Mouse (Mus musculus) cerebellum, adult 11 months (tissue): ENCODE data around the gene Pimreg.

ENCODE experiments used
- DNase-seq: peaks from one replicate; pipeline ENCODE4 v3.0.0; 2022

Gene Pimreg

GRCm38 (mm10) chr11:72032091-72032490, 9.7 kb upstream of the Pimreg start:
- DNase-seq = no peak

- DNase-seq = no peak
These were observed 9.2 kb upstream of the Pimreg start for GRCm38 (mm10) chr11:72032589-72032988.

GRCm38 (mm10) chr11:72037409-72037808, 4.4 kb upstream of the Pimreg start, which contains the start of gene Aipl1:
Gene Aipl1, minus strand, starts transcription at chr11:72037509.
- DNase-seq = no peak

GRCm38 (mm10) chr11:72037996-72038395, 3.8 kb upstream of the Pimreg start:
- DNase-seq = peak; percentile 60

GRCm38 (mm10) chr11:72039599-72040386, 2.0 kb upstream of the Pimreg start:
- no peak for DNase-seq

GRCm38 (mm10) chr11:72041290-72041767, 503 bp upstream of the Pimreg start:
- no peak for DNase-seq

- DNase-seq = no peak
These were observed 799 bp downstream of the Pimreg start for GRCm38 (mm10) chr11:72042631-72043030.

GRCm38 (mm10) chr11:72044231-72044630, 2.4 kb downstream of the Pimreg start:
- no peak for DNase-seq

- DNase-seq = no peak
These were observed 6.9 kb downstream of the Pimreg start for GRCm38 (mm10) chr11:72048730-72049129.

GRCm38 (mm10) chr11:72049171-72049759, 7.4 kb downstream of the Pimreg start:
- no peak for DNase-seq

- DNase-seq = no peak
These were observed 8.5 kb downstream of the Pimreg start for GRCm38 (mm10) chr11:72050168-72050894.

GRCm38 (mm10) chr11:72050895-72051858, 9.3 kb downstream of the Pimreg start:
- no peak for DNase-seq

GRCm38 (mm10) chr11:72052221-72052620, 10.4 kb downstream of the Pimreg start:
- DNase-seq = no peak

GRCm38 (mm10) chr11:72052636-72053035, 10.8 kb downstream of the Pimreg start:
- peak; percentile 78 for DNase-seq

GRCm38 (mm10) chr11:72055176-72055575, 13.3 kb downstream of the Pimreg start:
- no peak for DNase-seq

- DNase-seq = no peak
These were observed 15.3 kb downstream of the Pimreg start for GRCm38 (mm10) chr11:72057166-72057565.

GRCm38 (mm10) chr11:72060416-72060815, 18.6 kb downstream of the Pimreg start:
- no peak for DNase-seq

- no peak for DNase-seq
These were observed 19.3 kb downstream of the Pimreg start for GRCm38 (mm10) chr11:72061093-72061620.

- no peak for DNase-seq
These were observed 22.6 kb downstream of the Pimreg start for GRCm38 (mm10) chr11:72064414-72064813.

- DNase-seq = peak; percentile 74
These were observed 23.3 kb downstream of the Pimreg start for GRCm38 (mm10) chr11:72065103-72065502.

GRCm38 (mm10) chr11:72066330-72066729, 24.5 kb downstream of the Pimreg start:
- DNase-seq = no peak

GRCm38 (mm10) chr11:72067326-72067725, 25.5 kb downstream of the Pimreg start:
- peak; percentile 68 for DNase-seq
